Mouse (Mus musculus) inflammation-experienced regulatory T-cells (primary cell): ENCODE results near the gene Robo3. TPM values are rescaled to one million over a fixed set of nuclear protein-coding genes. Genes with fewer than 3 reads are reported as not detected.

Source experiments
- polyA plus RNA-seq, 2 experiments: library from polyadenylated mRNA; unstranded; fragments of 100-300 nt; shearing (Covaris generic); gene quantifications; one replicate each; pipeline ENCODE4 v1.2.1; 2017

The Robo3 gene
- polyA plus RNA-seq, result 1 to 10 TPM in 1 of 2 experiments, under 1 TPM in 1; 0.17 to 1.3 TPM

DNA sequence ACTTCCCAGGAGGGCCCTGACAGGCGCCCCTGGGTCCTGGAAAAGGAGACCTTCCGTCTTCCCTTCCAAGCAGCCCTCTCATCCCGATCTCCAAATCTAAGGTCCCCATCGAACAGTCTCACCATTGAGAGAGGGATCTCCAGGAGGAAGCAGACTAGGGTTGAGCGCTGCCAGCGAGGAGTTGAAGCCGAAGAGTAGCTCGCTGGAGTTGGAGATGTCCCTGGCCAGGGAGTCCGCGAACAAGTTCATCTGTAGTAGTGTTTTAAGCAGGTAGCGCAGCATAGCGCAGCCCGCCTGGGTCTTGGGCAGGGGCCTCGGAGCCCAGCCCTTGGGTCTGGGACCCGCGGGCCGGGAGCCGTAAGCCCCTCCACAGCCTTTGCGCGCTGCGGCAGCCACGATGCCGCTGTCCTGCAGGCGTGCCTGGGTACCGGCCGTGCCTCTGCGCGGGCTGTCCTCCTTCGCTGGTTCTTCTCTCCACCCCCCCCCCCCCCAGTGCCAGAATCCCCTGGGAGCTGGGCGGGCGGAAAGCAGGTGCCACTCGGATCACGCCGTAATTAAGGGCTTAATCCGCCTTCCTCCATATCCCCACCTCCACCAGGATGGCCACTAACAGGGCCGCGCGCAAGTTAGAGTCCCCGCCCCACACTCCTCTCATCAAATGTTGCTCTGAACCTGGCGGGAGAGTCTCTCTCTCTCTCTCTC is at the start of gene Robo3:
Gene Robo3 (minus strand): TSS at position 527 of the 702 bp plus-strand sequence.

DNA sequence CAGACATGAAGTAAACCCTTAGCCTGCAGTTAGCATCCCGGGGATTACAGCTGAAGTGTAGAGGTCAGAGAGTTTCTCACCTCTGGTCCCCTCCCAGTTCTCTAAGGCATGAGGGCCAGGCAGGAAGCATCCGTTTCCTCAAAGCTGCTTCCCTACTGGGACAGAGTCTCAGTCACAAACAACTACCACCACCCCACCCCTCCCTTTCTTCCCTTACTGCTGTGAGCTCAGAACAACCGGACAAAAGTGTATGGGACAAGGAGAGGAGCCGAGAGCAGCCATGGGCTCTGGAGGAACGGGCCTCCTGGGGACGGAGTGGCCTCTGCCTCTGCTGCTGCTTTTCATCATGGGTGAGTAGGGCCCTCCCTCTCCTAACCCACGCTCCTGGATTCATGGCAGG is 31.2 kb downstream of the Robo3 start, which contains the start of gene Robo4:
Gene Robo4 (plus strand): TSS at position 96 of the 400 bp plus-strand sequence.

DNA sequence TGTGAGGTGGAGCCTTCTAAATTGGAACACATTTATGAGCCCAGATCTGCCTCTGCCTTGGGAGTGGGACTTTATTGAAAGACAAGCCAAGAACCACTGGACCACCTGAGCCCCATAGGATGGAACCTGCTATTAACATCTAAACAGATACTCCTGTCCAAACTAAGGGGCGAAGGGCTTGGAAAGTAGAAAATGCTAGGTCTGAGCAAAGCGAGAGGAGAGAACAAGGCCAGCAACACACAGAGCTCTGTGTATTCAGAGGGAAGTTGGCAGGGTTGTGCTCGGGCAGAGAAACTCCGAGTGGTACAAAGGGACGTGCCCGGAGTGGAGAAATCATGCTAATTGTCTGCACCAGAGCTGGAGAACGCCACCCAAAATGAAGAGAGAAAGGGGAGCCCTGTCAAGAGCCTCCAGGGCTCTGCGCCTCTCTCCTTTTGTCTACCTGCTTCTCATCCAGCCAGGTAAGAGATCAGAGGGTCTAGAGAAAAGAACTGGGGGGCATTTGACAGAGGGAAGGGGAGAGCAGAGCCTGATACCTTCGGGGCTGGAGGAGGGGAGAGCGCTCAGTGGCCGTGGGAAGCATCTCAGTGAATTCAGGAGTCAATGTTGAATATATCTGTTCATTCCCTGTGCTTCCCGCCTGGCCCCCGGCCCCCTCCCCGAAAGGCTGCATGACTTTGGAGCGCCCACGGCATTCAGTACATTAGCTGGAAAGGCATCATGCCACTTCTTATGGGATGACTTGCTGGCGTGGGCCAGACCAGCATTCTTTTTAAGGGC is 65.6 kb downstream of the Robo3 start, which contains the start of gene Hepacam:
Gene Hepacam (plus strand): TSS at position 51 of the 780 bp plus-strand sequence.

Other genes with a start within 250 kb of the Robo3 start
- gene Tmem218, start 225.0 kb downstream of the Robo3 start, polyA plus RNA-seq, result 1 to 10 TPM; 1.9 to 5.0 TPM
- 1 to 10 TPM; 4.1 to 6.7 TPM for gene Slc37a2, start 177.5 kb downstream of the Robo3 start, polyA plus RNA-seq
- 1 to 10 TPM; 6.3 to 7.1 TPM for gene Ccdc15, start 84.8 kb downstream of the Robo3 start, polyA plus RNA-seq
- gene Hepacam, start 65.9 kb downstream of the Robo3 start, polyA plus RNA-seq, result under 1 TPM in 1 of 2 experiments, not detected in 1; 0.05 TPM
- not detected for gene Robo4, start 31.3 kb downstream of the Robo3 start, polyA plus RNA-seq
- 10 to 100 TPM; 23.8 to 28.9 TPM for gene Msantd2, start 56.1 kb upstream of the Robo3 start, polyA plus RNA-seq
- under 1 TPM; 0.37 to 0.92 TPM for gene Esam, start 94.8 kb upstream of the Robo3 start, polyA plus RNA-seq
- 1 to 10 TPM in 1 of 2 experiments, under 1 TPM in 1; 0.28 to 5.9 TPM for gene Vsig2, start 106.0 kb upstream of the Robo3 start, polyA plus RNA-seq
- 10 to 100 TPM in 1 of 2 experiments, 1 to 10 TPM in 1; 1.6 to 14.9 TPM for gene Nrgn, start 119.7 kb upstream of the Robo3 start, polyA plus RNA-seq
- gene Siae, start 122.5 kb upstream of the Robo3 start, polyA plus RNA-seq, result 10 to 100 TPM; 14.9 to 16.8 TPM
- gene Spa17, start 180.5 kb upstream of the Robo3 start, polyA plus RNA-seq, result 1 to 10 TPM in 1 of 2 experiments, under 1 TPM in 1; 0.86 to 1.3 TPM
- 100 to 1,000 TPM; 162 to 186 TPM for gene Tbrg1, start 224.1 kb upstream of the Robo3 start, polyA plus RNA-seq
- under 1 TPM; 0.22 to 0.43 TPM for gene Panx3, start 236.0 kb upstream of the Robo3 start, polyA plus RNA-seq